Mouse (Mus musculus) embryo, embryonic 10 days (tissue): Measurements from ENCODE around the gene Ipo8.

Experiments
- DNase-seq: peaks from one replicate; pipeline ENCODE4 v3.0.0-alpha.2; 2015; ENCODE audit warnings: low spot score

The Ipo8 gene

GRCm38 (mm10) chr6:148756535-148756934 is 74.7 kb downstream of the Ipo8 start:
- DNase-seq, result no peak

DNA sequence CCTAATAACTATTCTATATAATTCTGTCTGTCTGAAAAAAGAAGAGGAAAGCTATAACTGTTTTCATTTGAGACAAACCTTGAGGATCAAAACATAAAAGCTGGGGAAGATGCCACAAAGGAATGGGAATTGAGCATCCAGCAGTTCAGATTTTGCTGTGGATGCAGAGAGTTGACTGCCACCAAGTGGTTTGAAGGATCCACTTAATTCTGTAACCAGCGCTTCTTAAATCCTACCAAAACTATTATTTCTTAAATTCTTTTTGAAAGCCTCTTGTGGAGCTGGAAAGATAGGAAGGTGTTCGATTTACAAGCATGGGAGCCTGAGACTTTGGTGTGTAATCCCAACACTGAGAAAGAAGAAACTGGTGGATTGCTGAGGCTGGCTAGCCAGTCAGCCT is 79.9 kb downstream of the Ipo8 start:
- DNase-seq, result no peak

DNA sequence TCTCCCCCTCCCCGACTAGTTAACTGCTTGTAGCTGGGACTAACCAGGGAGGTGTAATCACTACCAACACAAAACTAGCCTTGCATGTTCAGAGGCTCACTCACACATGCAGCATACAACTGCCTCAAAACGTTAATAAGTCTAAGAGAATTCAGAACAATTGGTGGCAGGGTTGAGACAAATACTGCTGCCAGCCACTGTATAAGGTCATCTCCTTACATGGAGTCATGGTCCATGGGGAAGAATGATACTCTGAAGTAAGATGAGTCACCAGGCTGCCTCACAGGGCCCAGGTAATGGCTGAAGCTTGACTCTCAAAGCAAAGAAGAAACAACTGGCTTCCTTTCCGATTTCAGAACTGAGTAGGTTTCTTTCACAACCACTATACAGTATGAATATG is 81.1 kb downstream of the Ipo8 start:
- DNase-seq, result no peak

GRCm38 (mm10) chr6:148740521-148741226 is 90.6 kb downstream of the Ipo8 start:
- DNase-seq, result no peak

DNA sequence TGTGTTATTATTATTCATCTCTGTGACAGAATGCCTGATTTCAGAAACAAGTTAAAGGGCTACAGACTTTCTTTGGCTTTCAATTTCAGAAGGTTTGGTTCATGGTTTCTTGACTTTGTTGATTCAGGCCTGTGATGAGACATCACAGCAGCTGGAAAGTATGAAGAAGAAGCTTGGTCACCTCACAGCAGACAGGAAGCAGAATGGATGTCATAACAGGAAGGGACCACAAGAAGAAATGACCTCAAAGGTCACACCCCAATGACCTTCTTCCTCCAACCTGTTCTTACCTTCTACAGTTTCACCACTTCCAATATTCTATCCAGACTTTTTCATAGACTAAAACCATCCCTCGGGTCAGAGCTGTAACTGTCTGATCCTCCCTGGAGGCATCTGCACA is 94.9 kb downstream of the Ipo8 start:
- DNase-seq, result no peak

- DNase-seq, result no peak
Observed at GRCm38 (mm10) chr6:148734012-148734411, 97.3 kb downstream of the Ipo8 start.

- no peak for DNase-seq
Observed at GRCm38 (mm10) chr6:148732920-148733319, 98.3 kb downstream of the Ipo8 start.

- DNase-seq, result no peak
Observed at GRCm38 (mm10) chr6:148728571-148728970, 102.7 kb downstream of the Ipo8 start.

DNA sequence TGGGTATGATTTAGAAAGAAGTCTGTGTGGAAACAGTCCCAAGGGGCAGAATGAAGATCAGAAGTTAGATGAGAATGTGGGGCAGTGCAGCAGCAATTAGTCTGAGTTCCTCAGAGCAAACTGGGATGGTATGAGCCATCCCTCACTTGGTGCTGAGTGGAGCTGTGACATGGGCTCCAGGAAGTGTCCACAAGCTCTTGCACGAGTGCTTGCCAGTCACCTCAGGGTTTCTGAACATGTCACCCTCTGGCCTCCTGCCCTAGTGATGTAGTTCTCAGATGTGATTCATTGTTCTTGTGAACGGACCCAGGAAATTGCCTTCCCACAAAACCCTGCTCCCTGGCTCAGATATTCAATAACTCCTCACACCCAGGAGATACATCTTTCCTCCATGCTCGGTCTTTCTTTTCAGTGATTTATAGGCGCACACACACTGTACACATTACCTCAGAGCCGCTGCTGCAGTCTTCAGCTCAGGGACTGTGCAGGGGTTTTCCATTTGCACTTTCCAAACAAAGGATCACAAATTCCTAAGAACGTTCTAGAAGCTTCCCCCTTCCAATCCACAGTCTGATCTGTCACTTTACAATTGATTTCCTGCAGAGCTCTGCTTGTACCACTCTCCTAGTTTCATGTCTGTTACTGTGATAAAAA is 103.3 kb downstream of the Ipo8 start:
- DNase-seq, result no peak

DNA sequence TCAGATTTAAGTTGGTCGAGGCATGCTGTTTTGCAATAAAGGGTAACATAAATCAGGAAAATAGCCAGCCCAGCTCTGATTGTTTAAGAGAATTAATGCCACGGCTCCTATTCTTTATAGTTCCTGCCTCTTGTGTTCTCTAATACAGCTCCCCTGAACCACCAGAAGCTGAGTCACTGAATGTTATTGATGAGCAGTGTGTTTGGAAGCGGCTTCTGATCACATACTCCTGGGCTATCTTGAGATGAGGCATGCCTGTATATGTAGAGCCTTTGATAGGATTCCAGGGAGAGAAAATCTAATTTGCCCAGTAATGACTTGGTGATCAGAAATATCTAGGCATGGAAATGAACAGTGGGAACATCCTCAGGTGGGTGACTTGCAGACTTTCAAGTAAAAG is 106.8 kb downstream of the Ipo8 start:
- no peak for DNase-seq
